Mouse (Mus musculus) heart, embryonic 10.5 days (tissue): Measurements from ENCODE around the gene Cd96. TPM values are rescaled to one million over a fixed set of nuclear protein-coding genes. Genes with fewer than 3 reads are reported as not detected.

ENCODE experiments used
- DNase-seq: peaks from one replicate; pipeline ENCODE4 v3.0.0-alpha.2; 2017; ENCODE audit warnings: low spot score
- H3K27ac ChIP-seq: fragments of 300-500 bp; sonication (generic); 2 replicates; pipeline ENCODE4 v1.5.1; 2016; ENCODE audit warnings: mild to moderate bottlenecking
- H3K27me3 ChIP-seq: fragments of 300-500 bp; sonication (generic); 2 replicates; pipeline ENCODE4 v1.6.1; 2016; ENCODE audit warnings: mild to moderate bottlenecking; ENCODE audit not compliant: poor library complexity, insufficient read depth, severe bottlenecking
- H3K36me3 ChIP-seq: fragments of 300-500 bp; sonication (generic); 2 replicates; pipeline ENCODE4 v1.6.1; 2016; ENCODE audit warnings: mild to moderate bottlenecking, moderate library complexity
- H3K4me1 ChIP-seq: fragments of 300-500 bp; sonication (generic); 2 replicates; pipeline ENCODE4 v1.6.1; 2016; ENCODE audit warnings: mild to moderate bottlenecking
- H3K4me3 ChIP-seq: fragments of 300-500 bp; sonication (generic); 2 replicates; pipeline ENCODE4 v1.5.1; 2016; ENCODE audit warnings: mild to moderate bottlenecking, moderate library complexity
- H3K9me3 ChIP-seq: fragments of 300-500 bp; sonication (generic); 2 replicates; pipeline ENCODE4 v1.6.1; 2016; ENCODE audit warnings: mild to moderate bottlenecking, moderate library complexity
- WGBS: fragments of 180-500 bp; shearing (Covaris S2); methylation state at CpG from one replicate; pipeline ENCODE4 v1.1.7; 2016; 5-methylcytosine and 5-hydroxymethylcytosine counted together
- polyA plus RNA-seq: library from polyadenylated mRNA; unstranded; fragments of >200 nt; fragmentation: Nextera tagmentation; extraction: Ambion mirVana; gene quantifications from 2 replicates; pipeline ENCODE4 v1.2.1, GENCODE M21; 2016

Cd96 gene
- polyA plus RNA-seq, 1 experiment from 2014 or later = not detected

DNA sequence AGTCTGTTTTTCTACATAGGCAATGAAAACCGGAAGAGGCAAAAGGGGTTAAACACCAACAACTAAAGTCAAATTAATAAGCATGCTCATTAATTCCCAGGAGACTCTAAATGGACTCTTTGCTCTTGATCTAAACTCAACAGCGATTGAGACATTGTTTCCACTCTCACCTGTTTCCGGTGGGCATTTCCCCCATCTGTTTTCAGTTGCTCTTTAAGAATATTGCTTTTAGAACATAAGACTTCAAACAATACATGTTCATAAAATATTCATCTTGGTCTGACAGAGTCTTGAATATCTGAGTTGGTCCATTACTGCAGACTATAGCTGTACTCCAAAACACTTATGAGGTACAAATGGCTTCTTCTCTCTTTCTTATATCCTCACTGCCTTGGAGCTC, 119.1 kb downstream of the Cd96 start:
- no peak for DNase-seq
- Histone ChIP-seq H3K27me3 (no peaks in the 10 kb centered on the region), H3K4me3 (no peak overlapping the region), H3K36me3 (no peaks in the 10 kb centered on the region), H3K27ac (no peak overlapping the region), H3K9me3 (no peaks in the 10 kb centered on the region), H3K4me1 (no peaks in the 10 kb centered on the region)
- WGBS = 82% methylated on average over 3 of the region's 3 CpGs

DNA sequence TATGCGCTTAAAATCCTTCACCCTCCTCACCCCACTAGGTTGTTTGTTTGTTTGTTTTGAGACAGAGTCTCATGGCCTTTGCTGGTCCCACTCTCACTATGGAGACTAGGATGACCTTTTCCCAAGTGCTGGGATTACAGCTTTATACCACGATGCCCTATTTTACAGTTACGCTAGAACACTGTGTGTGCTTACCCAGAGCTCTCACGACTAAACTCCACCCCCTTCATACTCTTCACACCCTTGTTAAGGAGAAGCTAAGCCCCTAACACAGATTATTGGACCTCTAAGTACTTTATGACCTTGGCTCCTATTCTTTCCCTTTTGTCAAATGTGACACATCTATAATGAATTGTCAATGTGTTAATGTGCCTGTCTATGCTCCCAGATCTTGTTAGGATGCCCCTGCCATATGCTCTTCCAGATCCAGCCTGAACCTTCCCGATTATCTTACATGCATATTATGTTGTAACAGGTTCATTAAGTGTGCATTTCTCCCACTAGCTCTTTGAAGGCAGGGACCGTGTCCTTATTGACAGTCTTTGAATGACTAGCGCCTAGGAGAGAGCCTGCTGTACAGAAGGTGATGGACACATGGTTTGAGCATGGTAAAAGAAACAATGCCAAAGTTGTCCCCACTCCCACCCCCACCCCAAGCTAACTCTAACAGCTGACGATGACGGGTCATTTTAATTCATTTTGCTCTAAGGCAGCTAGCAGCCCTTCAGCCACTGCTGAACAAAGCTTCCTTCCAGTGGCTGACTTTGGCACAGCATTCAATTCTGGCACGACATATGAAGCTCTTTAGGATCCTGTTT, 120.5 kb downstream of the Cd96 start:
- no peak for DNase-seq
- H3K4me3 ChIP-seq = no peak overlapping the region
- H3K27me3 ChIP-seq = no peaks in the 10 kb centered on the region
- H3K27ac ChIP-seq = no peak overlapping the region
- H3K36me3 ChIP-seq = no peaks in the 10 kb centered on the region
- no peaks in the 10 kb centered on the region for H3K9me3 ChIP-seq
- no peaks in the 10 kb centered on the region for H3K4me1 ChIP-seq
- WGBS = 79% methylated on average over 10 of the region's 10 CpGs

GRCm38 (mm10) chr16:45998231-45998630, 121.8 kb downstream of the Cd96 start:
- H3K36me3 ChIP-seq = no peaks in the 10 kb centered on the region
- no peaks in the 10 kb centered on the region for H3K27me3 ChIP-seq
- H3K4me3 ChIP-seq = no peak overlapping the region
- no peak for DNase-seq
- no peak overlapping the region for H3K27ac ChIP-seq
- no peaks in the 10 kb centered on the region for H3K9me3 ChIP-seq
- no peaks in the 10 kb centered on the region for H3K4me1 ChIP-seq
- WGBS = 68% methylated on average over 7 of the region's 7 CpGs

DNA sequence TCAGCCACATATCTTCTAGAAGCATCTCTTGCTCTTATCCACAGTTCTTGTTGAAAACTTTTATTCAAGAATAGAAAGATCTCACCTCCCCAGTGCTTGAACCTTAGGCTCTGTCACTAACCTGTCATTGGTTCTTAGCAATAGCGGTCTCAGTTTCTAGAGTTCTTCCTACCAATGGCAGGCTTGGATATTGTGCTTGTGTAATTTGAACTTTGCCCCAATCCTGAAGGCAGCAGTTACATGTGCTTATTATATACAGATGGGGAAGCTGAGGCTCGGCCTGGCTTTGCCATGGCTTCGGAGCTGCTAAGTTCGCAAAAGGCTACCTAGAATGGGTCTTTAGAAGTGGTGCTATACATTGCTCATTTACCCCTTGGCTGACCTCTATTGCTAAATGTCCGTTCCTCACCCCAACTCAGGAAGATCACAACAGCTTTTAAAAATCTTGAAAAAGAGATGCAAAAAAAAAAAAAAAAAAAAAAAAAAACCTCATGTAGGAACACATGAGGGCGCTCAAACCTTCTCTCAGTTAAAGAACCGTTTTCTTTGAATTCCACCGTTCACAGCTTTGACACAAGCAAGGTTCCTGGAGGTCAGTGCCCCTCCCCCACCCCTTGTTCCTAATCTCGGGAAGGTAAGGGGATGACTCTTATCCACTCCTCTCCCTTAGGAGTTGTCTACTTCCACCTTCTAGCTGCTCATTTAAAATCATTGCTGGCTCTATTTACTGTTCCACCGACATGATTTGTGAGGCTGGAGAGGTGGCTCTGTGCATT, 129.0 kb downstream of the Cd96 start:
- WGBS = 44% methylated on average over 10 of the region's 10 CpGs
- H3K9me3 ChIP-seq = no peaks in the 10 kb centered on the region

DNA sequence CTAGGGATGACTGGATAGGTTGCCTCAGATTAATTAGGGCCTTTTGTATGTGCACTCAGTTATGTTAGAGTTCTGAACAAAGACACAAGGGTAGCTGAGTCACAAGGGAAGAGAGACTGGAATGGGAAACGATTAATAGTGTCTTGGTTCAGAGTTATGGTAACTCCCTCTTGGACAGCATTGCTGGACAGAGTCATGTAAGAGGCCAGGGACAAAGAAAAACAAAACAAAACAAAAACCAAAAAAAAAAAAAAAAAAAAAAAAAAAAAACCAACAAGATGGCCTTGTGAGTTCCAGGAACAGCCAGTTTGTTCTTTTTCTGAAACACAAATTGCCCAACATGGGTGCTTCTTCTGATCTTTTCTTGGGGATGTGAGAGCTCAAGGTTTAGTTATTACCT, 133.8 kb downstream of the Cd96 start:
- 75% methylated on average over 1 of the region's 1 CpGs for WGBS
- Histone ChIP-seq H3K27me3 (no peaks in the 10 kb centered on the region), H3K27ac (no peak overlapping the region), H3K4me1 (no peaks in the 10 kb centered on the region), H3K9me3 (no peaks in the 10 kb centered on the region), H3K4me3 (no peak overlapping the region), H3K36me3 (no peaks in the 10 kb centered on the region)
- no peak for DNase-seq

More for the DNA sequence above, 129.0 kb downstream of the Cd96 start:
- no peaks in the 10 kb centered on the region for H3K36me3 ChIP-seq
- no peaks in the 10 kb centered on the region for H3K27me3 ChIP-seq
- no peak overlapping the region for H3K4me3 ChIP-seq
- no peak overlapping the region for H3K27ac ChIP-seq
- no peak for DNase-seq
- H3K4me1 ChIP-seq = no peaks in the 10 kb centered on the region

Other genes starting within 250 kb of the Cd96 start
- 42.1 and 45.8 TPM in 2 replicates for gene Phldb2, start 166.7 kb downstream of the Cd96 start, polyA plus RNA-seq
- gene Plcxd2, start 110.0 kb downstream of the Cd96 start, polyA plus RNA-seq = 0.73 and 1.6 TPM in 2 replicates
- gene Gm4737, start 34.8 kb upstream of the Cd96 start, polyA plus RNA-seq = 2.7 and 3.2 TPM in 2 replicates